Mouse (Mus musculus) liver, adult 2 months (tissue): ENCODE measurements at regions not wholly inside any gene's neighbourhood (a gene's known extent, or its start where the extent isn't known, plus 50 kb on each side); places are given as distances from the start of the nearest gene placed in this dataset.

ENCODE experiments used
- DNase-seq: peaks from one replicate; pipeline ENCODE4 v3.0.0-alpha.2; 2011; ENCODE audit warnings: low read depth, low spot score; ENCODE audit errors: extremely low read depth
- H3K27ac ChIP-seq: fragments of 200-500 bp; replicated peaks from 2 replicates; pipeline ENCODE4 v1.5.1; 2012; ENCODE audit warnings: low read depth, mild to moderate bottlenecking, control low read depth, inconsistent platforms, low read length; ENCODE audit not compliant: insufficient read depth
- H3K27me3 ChIP-seq: fragments of 200-500 bp; 2 replicates; pipeline ENCODE4 v1.6.1; 2012; ENCODE audit warnings: mild to moderate bottlenecking, moderate library complexity, low read length, inconsistent platforms; ENCODE audit not compliant: control insufficient read depth, insufficient read depth
- H3K36me3 ChIP-seq: fragments of 200-500 bp; 2 replicates; pipeline ENCODE4 v1.6.1; 2012; ENCODE audit warnings: low read length, inconsistent platforms; ENCODE audit not compliant: control insufficient read depth, insufficient read depth
- H3K4me1 ChIP-seq: fragments of 200-500 bp; 2 replicates; pipeline ENCODE4 v1.6.1; 2011; ENCODE audit warnings: low read length; ENCODE audit not compliant: control insufficient read depth, insufficient read depth
- H3K4me3 ChIP-seq: fragments of 200-500 bp; 2 replicates; pipeline ENCODE4 v1.5.1; 2011; ENCODE audit warnings: low read depth, mild to moderate bottlenecking, control low read depth, low read length, moderate library complexity; ENCODE audit not compliant: insufficient read depth
- H3K79me2 ChIP-seq: fragments of 200-500 bp; 2 replicates; pipeline ENCODE4 v1.6.1; 2012; ENCODE audit warnings: inconsistent platforms, mild to moderate bottlenecking, low read length, moderate library complexity; ENCODE audit not compliant: control insufficient read depth, insufficient read depth
- H3K9ac ChIP-seq: fragments of 200-500 bp; 2 replicates; pipeline ENCODE4 v1.6.1; 2012; ENCODE audit warnings: low read depth, mild to moderate bottlenecking, control low read depth, inconsistent platforms, low read length
- CTCF ChIP-seq: fragments of 200-500 bp; IDR thresholded peaks from 2 replicates; pipeline ENCODE4 v1.5.1; 2011; ENCODE audit warnings: low read depth, low read length, control low read depth
- POLR2A ChIP-seq: fragments of 200-500 bp; IDR thresholded peaks from 2 replicates; pipeline ENCODE4 v1.6.1; 2011; ENCODE audit warnings: low read length, control low read depth; ENCODE audit not compliant: insufficient read depth; ENCODE audit errors: extremely low read depth
- WGBS: fragments of 180-500 bp; shearing (Covaris S2); methylation state at CpG from one replicate; pipeline ENCODE4 v1.1.7; 2018; 5-methylcytosine and 5-hydroxymethylcytosine counted together

DNA sequence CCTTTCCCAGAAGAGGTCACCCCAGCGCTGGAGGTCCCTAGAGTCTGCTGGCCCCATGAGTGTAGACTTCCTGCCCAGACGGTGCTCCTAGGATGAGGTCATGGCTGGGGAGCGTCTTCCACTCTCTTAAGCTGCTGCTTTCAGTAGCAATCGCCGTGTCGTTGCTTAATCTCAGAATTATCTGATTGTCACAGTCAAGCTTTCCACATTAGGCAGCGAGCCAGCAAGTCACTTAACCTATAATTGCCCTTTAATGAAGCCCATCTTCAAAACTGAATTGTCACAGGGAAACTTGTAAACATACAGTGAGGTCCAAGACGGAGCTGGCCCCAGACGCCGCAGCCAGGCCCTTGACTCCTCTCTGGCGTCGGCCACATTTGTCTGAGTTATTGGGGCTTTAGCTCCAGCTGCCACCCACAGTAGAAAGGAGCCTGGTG is 220.2 kb upstream of the Tle3 start:
- no peak for TF ChIP-seq CTCF
- no peak for TF ChIP-seq POLR2A
- Histone ChIP-seq H3K79me2 (no peaks in the 10 kb centered on the region), H3K27ac (no peak overlapping the region), H3K4me1 (no peaks in the 10 kb centered on the region), H3K27me3 (no peaks in the 10 kb centered on the region), H3K4me3 (no peak overlapping the region), H3K9ac (no peak overlapping the region), H3K36me3 (no peaks in the 10 kb centered on the region)
- DNase-seq = peak; percentile 21
- 58% methylated on average over 12 of the region's 12 CpGs for WGBS

- Histone ChIP-seq H3K27me3 (no peaks in the 10 kb centered on the region), H3K36me3 (no peaks in the 10 kb centered on the region), H3K4me1 (no peaks in the 10 kb centered on the region), H3K9ac (no peak overlapping the region), H3K4me3 (no peak overlapping the region), H3K27ac (no peak overlapping the region), H3K79me2 (no peaks in the 10 kb centered on the region)
- WGBS = 87% methylated on average over 6 of the region's 6 CpGs
- TF ChIP-seq POLR2A = no peak
- no peak for TF ChIP-seq CTCF
- DNase-seq = no peak
Measured at GRCm38 (mm10) chr9:61154721-61155120, 217.4 kb upstream of the Tle3 start.

DNA sequence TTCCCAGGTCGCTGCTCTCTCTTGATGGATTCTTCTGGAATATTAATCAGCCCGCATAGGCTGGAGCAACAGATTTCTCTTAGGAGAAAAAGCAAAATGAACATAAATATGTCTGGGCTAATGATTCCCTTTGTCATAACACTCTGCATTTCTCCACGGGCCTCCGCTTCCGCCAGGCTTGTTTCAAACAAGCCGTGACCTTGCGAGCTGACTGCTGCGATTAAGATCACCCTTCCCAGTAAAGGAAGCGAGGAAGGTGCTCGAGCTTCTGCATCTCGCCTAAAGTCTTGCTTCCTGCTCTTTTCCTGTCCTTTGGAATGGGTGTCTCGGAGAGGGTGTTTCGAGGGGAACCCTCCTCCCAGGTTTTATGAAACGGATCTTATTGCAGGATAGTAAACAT is 216.3 kb upstream of the Tle3 start:
- no peak for TF ChIP-seq CTCF
- no peak for DNase-seq
- no peaks in the 10 kb centered on the region for H3K4me1 ChIP-seq
- H3K9ac ChIP-seq = no peak overlapping the region
- H3K36me3 ChIP-seq = no peaks in the 10 kb centered on the region
- no peaks in the 10 kb centered on the region for H3K27me3 ChIP-seq
- 77% methylated on average over 14 of the region's 14 CpGs for WGBS
- no peak overlapping the region for H3K27ac ChIP-seq
- H3K79me2 ChIP-seq = no peaks in the 10 kb centered on the region
- H3K4me3 ChIP-seq = no peak overlapping the region

- no peak for DNase-seq
- H3K4me3 ChIP-seq = no peak overlapping the region
- no peaks in the 10 kb centered on the region for H3K36me3 ChIP-seq
- H3K4me1 ChIP-seq = no peaks in the 10 kb centered on the region
- no peak for TF ChIP-seq POLR2A
- no peak for TF ChIP-seq CTCF
- H3K27me3 ChIP-seq = no peaks in the 10 kb centered on the region
- no peaks in the 10 kb centered on the region for H3K79me2 ChIP-seq
- H3K27ac ChIP-seq = no peak overlapping the region
- WGBS = 74% methylated on average over 10 of the region's 10 CpGs
- H3K9ac ChIP-seq = no peak overlapping the region
Measured at GRCm38 (mm10) chr9:61158192-61158770, 213.9 kb upstream of the Tle3 start.

DNA sequence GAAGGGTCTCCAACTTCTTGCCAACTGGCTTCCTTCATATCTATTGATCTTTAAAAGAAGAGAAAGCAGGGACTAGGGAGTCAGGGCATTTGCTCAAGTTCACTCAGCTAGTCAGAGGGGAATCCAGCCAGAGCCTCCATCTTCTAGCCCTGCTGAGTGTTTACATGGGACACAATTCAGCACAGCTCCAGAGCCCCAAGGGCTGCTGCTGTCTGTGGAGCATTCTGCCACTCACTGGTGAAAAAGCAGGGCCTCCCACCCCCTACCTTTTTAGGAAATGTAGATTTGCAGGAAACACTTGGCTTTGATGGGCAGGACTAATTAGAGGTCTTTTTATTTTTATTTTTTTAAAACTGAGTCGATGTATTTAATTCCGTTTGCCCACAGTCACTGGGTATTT is 213.0 kb upstream of the Tle3 start:
- no peaks in the 10 kb centered on the region for H3K79me2 ChIP-seq
- 86% methylated on average over 2 of the region's 2 CpGs for WGBS
- no peaks in the 10 kb centered on the region for H3K36me3 ChIP-seq
- H3K4me3 ChIP-seq = no peak overlapping the region
- no peak for TF ChIP-seq CTCF
- no peak for TF ChIP-seq POLR2A
- no peak for DNase-seq
- no peaks in the 10 kb centered on the region for H3K4me1 ChIP-seq
- H3K27me3 ChIP-seq = no peaks in the 10 kb centered on the region
- H3K9ac ChIP-seq = no peak overlapping the region
- H3K27ac ChIP-seq = no peak overlapping the region

GRCm38 (mm10) chr9:61159616-61160015 is 212.6 kb upstream of the Tle3 start:
- Histone ChIP-seq H3K79me2 (no peaks in the 10 kb centered on the region), H3K4me3 (no peak overlapping the region), H3K27me3 (no peaks in the 10 kb centered on the region), H3K9ac (no peak overlapping the region), H3K4me1 (no peaks in the 10 kb centered on the region), H3K27ac (no peak overlapping the region), H3K36me3 (no peaks in the 10 kb centered on the region)
- TF ChIP-seq CTCF (no peak), POLR2A (no peak)
- peak; percentile 23 for DNase-seq
- 81% methylated on average over 10 of the region's 10 CpGs for WGBS
